Mouse (Mus musculus): Measurements from ENCODE around the gene Cx3cr1. TPM values are rescaled to one million over a fixed set of nuclear protein-coding genes. Genes with fewer than 3 reads are reported as not detected.

Cx3cr1 gene
- polyA plus RNA-seq, 1 experiment from 2014 or later: 8.0 TPM

DNA sequence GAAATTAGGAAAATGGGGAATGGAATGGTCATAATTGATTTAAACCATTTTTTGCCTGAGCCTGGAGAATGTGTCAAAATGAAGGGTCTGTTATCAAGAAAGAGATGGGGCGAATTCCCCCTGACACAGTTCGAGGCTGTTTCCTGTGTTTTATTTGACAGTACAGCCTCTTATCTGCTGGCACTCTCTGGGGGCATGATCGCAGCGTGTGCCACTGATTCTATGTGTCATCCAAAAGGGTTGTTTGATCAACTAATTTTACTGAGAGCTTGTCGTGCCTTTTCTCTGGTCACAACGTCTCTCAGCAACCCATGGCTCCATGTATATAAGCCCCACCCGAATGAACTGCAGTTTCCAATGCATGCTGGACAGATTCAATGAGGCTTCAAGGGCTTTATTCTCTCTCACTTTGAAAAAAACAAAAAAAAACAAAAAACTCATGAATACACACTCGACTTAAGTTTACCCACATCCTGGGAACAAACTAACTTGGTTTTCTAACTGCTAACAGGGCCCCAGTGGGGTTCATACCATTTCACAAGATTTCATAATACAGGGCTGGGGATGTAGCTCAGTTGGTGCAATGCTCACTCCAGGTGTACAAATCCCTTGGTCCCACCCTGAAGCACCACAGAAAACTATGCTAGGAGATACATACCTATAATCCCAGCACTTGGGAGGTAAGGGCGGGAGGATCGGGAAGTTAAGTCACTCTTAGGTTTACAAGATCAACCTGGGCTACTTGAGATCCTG lies 76.4 kb downstream of the Cx3cr1 start:
- ATAC-seq: no peak
- TF ChIP-seq CTCF (IDR thresholded peaks at IDR 0.05): no peak
- TF ChIP-seq EP300 (IDR thresholded peaks at IDR 0.05): no peak

DNA sequence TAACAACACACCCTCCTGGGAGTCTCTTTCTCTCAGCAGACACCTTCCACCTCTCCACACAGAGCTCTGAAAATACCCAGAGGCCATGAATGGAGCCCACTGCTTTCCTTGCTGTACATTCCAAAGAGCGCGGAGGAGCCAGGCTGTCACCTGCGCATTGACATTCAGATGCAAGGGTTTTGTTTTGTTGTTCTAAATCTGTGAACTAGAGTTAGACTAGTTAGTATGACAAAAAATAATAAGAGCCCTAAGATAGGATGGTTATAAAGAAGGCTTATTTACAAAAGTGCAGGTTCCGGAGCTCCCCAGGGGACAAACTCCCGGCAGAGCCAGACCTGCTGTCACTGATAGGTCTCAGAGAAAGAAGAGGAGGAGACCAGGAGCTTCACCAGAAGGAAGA lies 78.4 kb downstream of the Cx3cr1 start:
- H3K9ac ChIP-seq (replicated peaks; ENCODE audit: low read depth): no peak overlapping the region
- no peak for DNase-seq (ENCODE audit: low spot score)
- TF ChIP-seq CTCF (IDR thresholded peaks at IDR 0.05) (no peak), EP300 (IDR thresholded peaks at IDR 0.05) (no peak)
- no peaks in the 10 kb centered on the region for H3K4me1 ChIP-seq (ENCODE audit: insufficient read depth, low read depth, low read length)
- H3K4me3 ChIP-seq (ENCODE audit: low read depth, low read length): no peak overlapping the region
- ATAC-seq: no peak
- 39% methylated on average over 5 of the region's 5 CpGs for WGBS
- H3K27ac ChIP-seq (ENCODE audit: low read length): no peak overlapping the region
- H3K9me3 ChIP-seq (ENCODE audit: low read length): no peaks in the 10 kb centered on the region
- H3K36me3 ChIP-seq (ENCODE audit: insufficient read depth, low read length): no peaks in the 10 kb centered on the region
- no peak overlapping the region for H3K4me2 ChIP-seq (replicated peaks; ENCODE audit: low read depth, low read length)
- no peaks in the 10 kb centered on the region for H3K27me3 ChIP-seq (replicated peaks; ENCODE audit: insufficient read depth, low read length)

More for the DNA sequence above, 76.4 kb downstream of the Cx3cr1 start:
- Histone ChIP-seq H3K9ac (replicated peaks; ENCODE audit: low read depth) (no peak overlapping the region), H3K4me2 (replicated peaks; ENCODE audit: low read depth, low read length) (no peak overlapping the region), H3K4me1 (ENCODE audit: insufficient read depth, low read depth, low read length) (no peaks in the 10 kb centered on the region), H3K27ac (ENCODE audit: low read length) (no peak overlapping the region), H3K4me3 (ENCODE audit: low read depth, low read length) (no peak overlapping the region), H3K27me3 (replicated peaks; ENCODE audit: insufficient read depth, low read length) (no peaks in the 10 kb centered on the region), H3K36me3 (ENCODE audit: insufficient read depth, low read length) (no peaks in the 10 kb centered on the region), H3K9me3 (ENCODE audit: low read length) (no peaks in the 10 kb centered on the region)
- 43% methylated on average over 10 of the region's 10 CpGs for WGBS
- DNase-seq (ENCODE audit: low spot score): no peak

- DNase-seq (ENCODE audit: low spot score) (peak; percentile 62), ATAC-seq (no peak)
- WGBS: 47% methylated on average over 7 of the region's 7 CpGs
- TF ChIP-seq EP300 (IDR thresholded peaks at IDR 0.05) (no peak), CTCF (IDR thresholded peaks at IDR 0.05) (no peak)
- Histone ChIP-seq H3K27ac (ENCODE audit: low read length) (no peak overlapping the region), H3K36me3 (ENCODE audit: insufficient read depth, low read length) (no peaks in the 10 kb centered on the region), H3K9ac (replicated peaks; ENCODE audit: low read depth) (no peak overlapping the region), H3K4me2 (replicated peaks; ENCODE audit: low read depth, low read length) (no peak overlapping the region), H3K9me3 (ENCODE audit: low read length) (no peaks in the 10 kb centered on the region), H3K4me1 (ENCODE audit: insufficient read depth, low read depth, low read length) (peaks cover 4% of the 10 kb centered on the region; the same call in 1 of the 2 replicates), H3K27me3 (replicated peaks; ENCODE audit: insufficient read depth, low read length) (no peaks in the 10 kb centered on the region), H3K4me3 (ENCODE audit: low read depth, low read length) (no peak overlapping the region)
Measured at GRCm38 (mm10) chr9:119988304-119988703, 81.4 kb downstream of the Cx3cr1 start.

DNA sequence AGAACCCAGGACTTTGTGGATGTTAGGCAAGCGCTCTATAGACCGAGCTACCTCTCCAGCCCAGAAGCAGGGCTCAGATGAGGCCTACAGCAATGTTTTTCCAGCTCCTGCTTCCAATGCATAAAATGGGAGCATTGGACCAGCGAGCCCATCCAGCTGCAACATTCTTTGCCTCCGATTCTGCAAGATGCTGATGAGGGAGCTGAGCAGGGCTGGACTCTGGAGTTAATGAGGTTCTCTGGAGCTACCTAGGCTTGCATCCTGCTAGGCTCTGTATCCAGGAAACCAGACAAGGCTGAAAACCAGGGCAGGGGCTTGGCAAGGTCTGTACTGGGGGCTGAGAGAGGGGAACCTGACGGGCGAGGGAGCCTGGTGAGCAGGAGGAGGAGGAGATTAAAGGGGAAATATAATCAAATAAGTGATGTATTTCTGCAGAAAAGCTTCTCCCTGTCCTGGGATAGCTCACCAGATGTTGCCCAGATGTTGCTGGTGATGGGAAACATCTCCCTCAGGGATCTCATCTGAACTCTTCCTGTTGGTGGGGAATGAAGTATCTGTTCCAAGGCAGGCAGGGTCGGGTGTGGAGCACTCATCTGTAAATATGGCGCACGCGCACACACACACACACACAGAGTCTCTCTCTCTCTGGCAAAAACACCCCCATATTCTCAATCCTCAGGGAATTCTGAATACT lies 83.7 kb downstream of the Cx3cr1 start:
- Histone ChIP-seq H3K4me1 (ENCODE audit: insufficient read depth, low read depth, low read length) (peaks cover 4% of the 10 kb centered on the region; the same call in 1 of the 2 replicates), H3K4me3 (ENCODE audit: low read depth, low read length) (no peak overlapping the region), H3K27ac (ENCODE audit: low read length) (no peak overlapping the region), H3K27me3 (replicated peaks; ENCODE audit: insufficient read depth, low read length) (no peaks in the 10 kb centered on the region), H3K9me3 (ENCODE audit: low read length) (no peaks in the 10 kb centered on the region), H3K36me3 (ENCODE audit: insufficient read depth, low read length) (no peaks in the 10 kb centered on the region), H3K4me2 (replicated peaks; ENCODE audit: low read depth, low read length) (no peak overlapping the region), H3K9ac (replicated peaks; ENCODE audit: low read depth) (no peak overlapping the region)
- no peak for TF ChIP-seq EP300 (IDR thresholded peaks at IDR 0.05)
- TF ChIP-seq CTCF (IDR thresholded peaks at IDR 0.05): no peak
- 75% methylated on average over 10 of the region's 10 CpGs for WGBS
- no peak for ATAC-seq
- no peak for DNase-seq (ENCODE audit: low spot score)

DNA sequence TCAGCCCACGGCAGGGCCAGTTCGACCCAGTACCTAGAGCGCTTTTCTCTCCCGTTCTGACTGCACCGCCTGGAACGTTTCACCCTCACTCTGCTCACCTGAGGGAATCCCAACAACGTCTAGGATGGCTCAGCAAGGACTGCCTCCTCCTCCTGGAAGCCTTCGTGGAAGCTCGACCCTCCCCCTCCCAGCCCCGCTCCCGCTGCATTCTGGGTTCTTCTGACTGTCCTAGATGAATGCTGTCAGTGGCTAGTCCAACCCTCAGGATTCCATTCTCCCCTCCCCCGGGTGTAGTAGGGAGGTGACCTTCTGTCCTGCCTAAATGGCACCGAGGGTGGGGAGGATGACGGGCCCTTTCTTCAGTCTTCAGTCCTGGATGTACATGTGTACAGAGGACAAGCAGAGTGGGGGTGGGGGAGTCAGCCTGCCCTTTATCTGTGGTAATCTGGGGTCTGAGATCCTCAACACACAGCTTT lies 85.1 kb downstream of the Cx3cr1 start, which contains the start of gene Csrnp1:
Gene Csrnp1, minus strand, starts transcription at position 123 of the 476 bp plus-strand sequence.
- H3K27me3 ChIP-seq (replicated peaks; ENCODE audit: insufficient read depth, low read length): no peaks in the 10 kb centered on the region
- TF ChIP-seq EP300 (IDR thresholded peaks at IDR 0.05): peak; percentile 51
- TF ChIP-seq CTCF (IDR thresholded peaks at IDR 0.05): no peak
- no peaks in the 10 kb centered on the region for H3K36me3 ChIP-seq (ENCODE audit: insufficient read depth, low read length)
- H3K9me3 ChIP-seq (ENCODE audit: low read length): no peaks in the 10 kb centered on the region
- no peak for ATAC-seq
- peak within 1 kb of the TSS; percentile 93 for H3K4me3 ChIP-seq (ENCODE audit: low read depth, low read length)
- peak within 1 kb of the TSS; percentile 80 for H3K4me2 ChIP-seq (replicated peaks; ENCODE audit: low read depth, low read length)
- peak within 1 kb of the TSS; percentile 97 for H3K9ac ChIP-seq (replicated peaks; ENCODE audit: low read depth)
- peak within 1 kb of the TSS; percentile 98 for H3K27ac ChIP-seq (ENCODE audit: low read length)
- DNase-seq (ENCODE audit: low spot score): peak; percentile 79
- WGBS: 9% methylated on average over 14 of the region's 14 CpGs
- H3K4me1 ChIP-seq (ENCODE audit: insufficient read depth, low read depth, low read length): peaks cover 8% of the 10 kb centered on the region; the same call in 1 of the 2 replicates

Data from lung, postnatal 0 days (tissue).